Mouse (Mus musculus): Measurements from ENCODE around the gene Raver2. TPM values are rescaled to one million over a fixed set of nuclear protein-coding genes. Genes with fewer than 3 reads are reported as not detected.

Gene Raver2
- total RNA-seq, 2 experiments from 2014 or later: 56.8 to 58.8 TPM

DNA sequence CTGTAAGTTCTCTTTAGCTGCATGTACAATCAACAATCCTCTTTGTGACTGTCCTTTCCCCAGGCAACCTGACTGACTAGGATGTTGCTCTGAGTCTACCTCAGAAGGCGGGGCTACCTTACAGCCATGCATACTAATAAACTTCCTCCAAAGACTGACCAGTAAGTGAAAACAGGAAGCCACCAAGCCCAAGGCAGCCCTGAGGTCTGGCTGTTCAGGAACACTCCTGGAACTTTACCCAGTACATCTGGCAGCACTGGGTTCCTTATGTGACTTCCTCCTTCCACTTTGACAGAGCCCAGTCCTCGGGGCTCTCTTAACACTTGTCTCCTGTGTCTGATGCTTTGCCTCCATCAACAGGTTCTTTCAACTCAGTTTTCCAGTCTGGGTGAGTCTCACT is 104.0 kb downstream of the Raver2 start:
- DNase-seq (ENCODE audit: low spot score in 2 of 2): no peak

DNA sequence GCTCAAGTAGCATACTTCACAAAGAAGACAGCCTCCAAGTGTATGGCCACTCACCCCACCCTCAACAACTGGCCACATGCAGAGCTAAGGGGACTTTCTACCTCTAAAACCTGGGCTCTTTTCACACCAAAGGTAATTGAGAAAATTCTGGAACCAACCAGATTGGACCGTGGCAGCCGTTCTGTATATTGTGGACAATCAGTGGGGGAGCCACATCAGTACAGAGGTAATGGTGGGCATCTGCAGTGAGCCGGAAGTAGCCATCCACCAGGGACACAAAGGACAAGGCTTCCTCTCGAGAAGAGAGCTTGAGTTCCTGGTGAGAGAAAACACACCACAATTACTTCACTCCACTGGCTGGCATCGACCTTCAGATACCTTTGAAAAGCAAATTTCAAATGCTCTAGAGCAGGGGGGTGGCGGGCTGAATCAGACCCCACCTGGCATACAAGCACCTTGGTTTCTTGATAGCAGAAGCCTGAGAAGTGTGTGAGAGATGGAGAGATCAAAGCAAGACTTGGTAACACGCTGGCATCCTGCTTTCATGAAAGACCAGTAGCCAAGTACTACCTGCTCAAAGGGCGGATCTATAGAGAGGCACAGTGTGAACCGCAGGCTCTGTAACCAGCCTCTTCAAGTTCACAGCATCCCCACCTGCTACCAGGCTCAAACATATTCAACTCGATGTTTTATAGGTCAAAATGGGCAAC is 106.3 kb downstream of the Raver2 start:
- no peak for DNase-seq (ENCODE audit: low spot score in 2 of 2)

DNA sequence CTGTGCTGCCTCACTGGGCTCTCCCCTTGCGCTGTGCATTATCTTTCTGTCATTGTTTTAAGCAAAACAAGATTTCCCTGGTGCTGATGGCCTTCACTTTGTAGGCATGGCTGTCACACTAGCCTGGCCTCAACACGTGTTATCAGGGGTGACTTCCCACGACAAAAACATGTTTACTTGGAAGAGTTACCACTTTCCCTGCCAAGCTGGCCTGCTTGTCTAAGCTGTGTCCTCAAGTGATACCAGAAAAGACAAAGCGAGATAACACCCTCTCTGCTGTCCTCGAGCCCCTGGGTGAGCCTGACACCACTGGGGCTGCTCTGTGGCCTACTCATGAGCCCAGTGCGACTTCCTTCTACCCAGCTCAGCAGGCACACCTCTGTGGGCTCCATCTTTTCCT is 107.3 kb downstream of the Raver2 start:
- DNase-seq (ENCODE audit: low spot score in 2 of 2): no peak

DNA sequence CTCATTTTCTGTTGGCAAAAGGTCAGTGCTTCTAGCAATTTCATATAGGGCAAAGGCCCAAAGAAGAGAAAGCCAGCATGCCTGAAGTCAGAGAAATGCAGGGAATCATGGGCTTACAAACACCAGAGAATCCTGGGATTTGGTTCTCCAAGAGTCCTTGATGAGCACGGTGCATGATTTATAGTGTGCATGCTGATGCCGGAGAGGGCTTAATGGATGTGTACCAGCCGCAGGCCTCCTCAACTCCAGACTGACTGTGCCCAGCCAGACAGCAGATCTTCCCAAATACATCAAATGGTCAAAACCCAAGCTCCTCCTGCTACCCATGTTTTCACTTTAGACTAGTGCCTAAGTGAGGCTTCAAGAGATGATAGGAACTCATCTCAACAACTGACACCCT is 109.0 kb downstream of the Raver2 start:
- DNase-seq (ENCODE audit: low spot score in 2 of 2): no peak

DNA sequence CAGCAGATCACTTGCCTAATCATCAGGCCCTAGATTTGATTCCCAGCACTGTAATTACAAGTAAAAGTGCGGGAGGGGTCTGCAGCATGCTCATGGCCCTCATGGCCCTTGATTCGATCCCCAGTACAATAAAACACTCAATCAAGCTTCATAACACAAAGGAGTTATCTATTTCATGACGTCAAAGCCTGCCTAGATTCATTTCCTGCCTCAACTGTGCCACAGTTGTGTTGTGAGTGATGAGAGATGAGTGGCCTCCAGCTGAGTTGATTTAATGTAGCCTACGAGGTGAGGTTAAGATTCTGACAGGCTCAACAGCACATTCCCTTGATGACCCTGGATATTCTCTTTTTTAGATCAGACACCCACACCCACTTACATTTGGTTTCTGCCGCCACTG is 110.3 kb downstream of the Raver2 start:
- no peak for DNase-seq (ENCODE audit: low spot score in 2 of 2)

DNA sequence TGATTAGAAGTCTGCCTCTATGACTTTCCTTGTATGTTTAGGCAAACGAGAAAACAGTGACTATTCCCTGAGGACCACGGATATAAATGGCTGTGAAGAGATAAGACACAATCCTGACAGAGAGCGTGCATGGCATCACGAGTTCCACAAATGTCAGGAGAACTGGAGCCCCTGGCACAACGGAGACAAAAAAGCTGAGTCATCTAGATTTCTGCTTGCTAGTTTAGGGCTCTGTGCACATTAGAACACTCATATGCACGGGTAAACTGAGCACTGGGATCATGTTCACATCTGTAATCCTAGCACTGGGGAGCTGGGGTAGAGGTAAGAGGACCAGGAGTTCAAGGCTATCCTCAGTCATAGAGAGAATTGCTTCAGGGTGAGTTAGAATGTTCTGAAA is 111.1 kb downstream of the Raver2 start:
- DNase-seq (ENCODE audit: low spot score in 2 of 2): no peak

DNA sequence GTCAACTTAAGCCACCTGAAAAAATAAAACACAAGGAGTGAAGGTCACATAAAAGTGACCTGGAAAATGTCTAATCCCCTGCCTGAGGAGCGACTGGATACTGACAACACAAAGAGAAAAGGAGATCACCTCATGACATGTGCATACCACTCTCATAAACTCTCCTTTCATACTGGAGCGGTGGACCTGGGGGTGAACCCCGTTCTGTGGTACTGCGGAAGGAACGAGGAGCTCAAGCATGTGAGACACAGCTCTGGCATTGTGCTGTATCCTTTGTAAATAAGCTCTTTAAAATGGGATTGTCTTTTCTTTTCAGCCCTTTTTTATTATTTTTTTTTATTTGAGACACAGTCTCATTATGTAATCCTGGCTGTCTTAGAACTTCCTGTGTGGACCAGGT is 111.9 kb downstream of the Raver2 start:
- DNase-seq (ENCODE audit: low spot score in 2 of 2): no peak

DNA sequence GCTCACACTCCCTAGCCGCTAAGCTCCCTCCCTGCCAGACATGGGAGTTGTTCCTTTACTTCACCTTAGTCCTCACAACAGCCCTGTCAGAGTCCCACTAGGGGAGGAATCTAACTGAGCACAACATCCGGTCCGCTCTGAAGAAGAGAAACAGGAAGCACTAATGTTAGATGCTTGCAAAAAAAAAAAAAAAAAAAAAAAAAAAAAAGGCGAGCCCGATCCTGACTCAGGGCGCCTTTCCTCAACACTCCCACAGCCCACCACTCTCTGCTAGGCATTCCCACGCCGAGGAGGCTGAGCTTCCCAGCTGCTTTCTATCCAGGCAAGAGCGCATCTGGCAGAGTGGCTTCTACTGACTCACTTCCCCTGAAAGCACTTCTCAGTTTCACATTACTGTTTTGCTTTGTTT is 113.8 kb downstream of the Raver2 start:
- DNase-seq (ENCODE audit: low spot score in 2 of 2): no peak

DNA sequence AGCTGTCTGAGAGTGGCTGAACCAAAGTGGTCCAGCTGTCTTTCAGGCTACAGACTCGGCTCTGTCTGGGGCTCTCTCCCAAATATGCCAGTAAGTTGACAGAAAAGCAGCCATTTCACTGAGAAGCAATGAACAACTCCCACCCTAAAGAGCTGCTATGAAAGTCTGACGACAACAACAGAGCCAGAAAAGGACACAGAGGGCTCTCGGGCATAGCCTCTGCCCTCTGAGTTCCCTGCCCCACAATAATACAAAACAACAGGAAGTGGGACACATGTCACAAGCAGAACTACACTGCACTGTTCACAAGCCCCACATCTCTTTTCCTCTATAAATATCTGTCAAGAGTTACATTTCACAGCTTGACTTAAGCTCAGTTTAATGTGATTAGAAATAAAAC is 116.4 kb downstream of the Raver2 start:
- DNase-seq (ENCODE audit: low spot score in 2 of 2): no peak

DNA sequence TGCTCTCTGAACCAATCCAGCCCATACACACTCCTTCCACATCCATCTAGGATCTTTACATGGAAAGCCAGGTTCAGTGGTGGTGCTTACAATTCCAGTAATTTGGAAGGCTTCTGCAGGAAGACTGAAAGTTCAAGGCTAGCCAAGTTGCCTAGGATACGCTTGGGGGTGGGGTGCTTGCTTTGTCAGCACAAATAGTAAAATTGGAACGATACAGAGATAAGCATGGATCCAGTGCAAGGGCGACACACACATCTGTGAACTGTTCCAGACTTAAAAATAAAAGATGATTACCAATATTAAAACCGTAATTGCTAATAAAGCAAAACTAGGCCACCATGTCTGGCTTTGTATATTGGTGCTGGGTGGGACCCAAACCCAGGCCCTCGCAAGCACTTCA is 117.8 kb downstream of the Raver2 start:
- no peak for DNase-seq (ENCODE audit: low spot score in 2 of 2)

DNA sequence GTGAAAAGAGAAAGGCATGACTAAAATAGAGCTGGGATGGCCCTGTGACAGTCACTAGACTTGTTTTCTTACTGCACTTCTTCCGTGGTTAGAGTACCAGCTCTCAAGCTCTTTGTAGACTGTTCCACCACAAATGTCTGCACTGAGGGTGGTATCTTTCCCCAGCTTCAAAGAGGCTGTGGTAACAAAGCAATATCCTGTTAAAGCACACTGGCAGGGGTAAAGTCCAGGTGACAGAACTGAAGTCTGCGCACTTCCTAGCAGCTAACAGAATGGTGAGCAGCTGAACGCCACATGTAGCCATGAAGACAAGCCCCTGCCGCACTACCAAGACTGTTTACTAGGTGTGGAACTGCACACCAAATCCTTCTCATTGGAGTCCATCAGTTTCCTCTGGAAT is 118.6 kb downstream of the Raver2 start:
- no peak for DNase-seq (ENCODE audit: low spot score in 2 of 2)

DNA sequence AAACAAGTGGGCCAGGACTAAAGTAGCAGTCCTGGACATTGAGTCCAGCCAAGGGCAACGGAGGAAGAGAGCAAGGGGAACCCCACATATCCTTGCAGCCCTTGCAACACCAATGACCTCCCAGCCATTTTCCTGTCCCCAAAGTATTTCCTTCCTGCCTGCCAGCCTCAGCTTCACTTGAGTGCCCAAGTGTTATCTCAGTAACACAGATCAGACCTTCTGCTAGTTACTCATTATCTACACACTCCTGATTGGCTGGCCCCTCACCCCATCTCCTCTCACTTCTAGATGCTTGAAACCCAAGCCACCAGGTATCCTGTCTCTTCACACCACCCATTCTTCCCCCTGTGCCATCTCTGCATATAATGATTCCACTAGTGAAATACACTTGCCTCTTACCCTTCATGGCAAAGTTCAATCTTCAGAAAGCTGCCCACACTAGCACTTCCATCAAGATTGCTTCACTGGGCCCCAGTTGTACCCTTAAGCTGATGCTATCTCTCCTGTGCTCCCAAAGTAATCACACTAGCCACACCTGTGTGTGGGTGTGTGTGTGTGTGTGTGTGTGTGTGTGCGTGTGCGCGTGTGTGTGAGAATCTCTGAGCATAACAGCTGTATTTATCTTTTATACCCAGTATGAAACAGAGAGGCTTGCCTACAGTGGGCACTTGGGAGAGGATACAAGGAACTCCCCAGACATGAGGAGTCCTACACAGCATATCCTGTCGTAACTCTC is 123.6 kb downstream of the Raver2 start:
- DNase-seq (ENCODE audit: low spot score in 2 of 2): no peak

DNA sequence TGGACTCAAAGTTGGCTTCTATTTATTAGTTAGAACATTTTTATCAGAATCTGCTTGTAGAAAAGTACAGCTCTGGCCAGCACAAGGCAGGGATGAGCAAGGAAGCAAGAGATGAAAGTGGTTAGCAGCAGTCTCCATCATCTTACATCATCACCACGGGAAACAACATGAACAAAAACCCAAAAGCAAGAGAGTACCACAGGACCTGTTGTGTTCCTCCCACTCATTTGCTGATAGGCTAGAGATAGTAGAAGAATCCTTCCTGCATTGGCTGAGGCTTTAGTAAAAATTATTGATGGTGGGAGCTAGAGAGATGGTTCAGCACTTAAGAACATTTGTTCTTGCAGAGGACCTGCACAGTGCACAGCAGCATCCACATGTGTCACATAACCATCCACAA is 125.4 kb downstream of the Raver2 start:
- no peak for DNase-seq (ENCODE audit: low spot score in 2 of 2)

DNA sequence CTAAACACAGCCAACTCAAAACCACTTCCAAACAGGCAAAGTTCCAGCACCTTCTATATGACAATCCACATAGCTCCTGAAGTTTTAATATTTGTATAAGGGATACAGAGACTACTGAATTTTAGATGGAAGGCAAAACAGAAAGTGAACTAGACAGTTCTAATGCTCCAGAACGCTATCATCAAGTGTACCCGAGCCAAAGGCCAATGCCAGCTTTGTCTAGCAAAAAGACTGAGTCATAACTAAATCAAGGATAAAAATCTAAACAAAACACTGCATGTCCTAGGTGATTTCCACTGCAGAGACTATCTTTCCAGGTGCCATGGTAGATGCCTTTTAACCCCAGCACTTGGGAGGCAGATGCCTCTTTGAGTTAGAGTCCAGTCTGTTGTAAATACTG is 127.6 kb downstream of the Raver2 start:
- DNase-seq (ENCODE audit: low spot score in 2 of 2): no peak

DNA sequence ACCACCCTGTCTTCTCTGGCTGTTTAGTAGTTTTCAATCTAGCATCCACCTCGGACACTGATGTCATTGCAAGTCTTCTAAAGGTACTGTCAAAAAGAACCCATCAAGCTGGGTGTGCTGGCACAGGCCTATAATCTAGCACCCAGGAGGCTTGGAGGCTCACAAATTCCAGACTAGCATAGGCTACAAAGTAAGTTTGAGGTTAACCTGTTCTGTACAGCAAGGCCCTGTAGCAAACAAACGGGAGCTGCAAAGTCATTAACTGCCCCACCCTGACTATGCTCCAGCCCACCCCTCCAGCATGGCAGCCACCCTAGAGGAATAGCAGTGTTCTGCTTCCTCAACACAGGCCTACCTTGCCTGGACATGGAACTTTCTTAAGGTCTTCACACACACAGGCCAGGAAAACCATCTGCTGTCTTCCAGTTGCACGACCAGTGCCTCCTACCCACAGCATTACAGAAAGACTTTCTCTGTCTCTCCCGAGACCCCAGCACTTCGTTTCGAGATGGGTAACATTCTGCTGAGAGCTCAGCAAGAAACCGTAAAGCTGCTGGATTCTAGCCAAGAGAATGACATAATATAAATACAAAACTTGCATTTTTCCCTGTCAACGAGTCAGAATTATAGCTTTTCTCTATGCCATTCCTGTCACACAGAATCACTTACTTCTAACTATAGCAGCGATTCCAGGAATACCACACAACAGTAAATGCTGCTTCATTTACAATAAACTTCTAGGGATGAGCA is 128.8 kb downstream of the Raver2 start:
- no peak for DNase-seq (ENCODE audit: low spot score in 2 of 2)

DNA sequence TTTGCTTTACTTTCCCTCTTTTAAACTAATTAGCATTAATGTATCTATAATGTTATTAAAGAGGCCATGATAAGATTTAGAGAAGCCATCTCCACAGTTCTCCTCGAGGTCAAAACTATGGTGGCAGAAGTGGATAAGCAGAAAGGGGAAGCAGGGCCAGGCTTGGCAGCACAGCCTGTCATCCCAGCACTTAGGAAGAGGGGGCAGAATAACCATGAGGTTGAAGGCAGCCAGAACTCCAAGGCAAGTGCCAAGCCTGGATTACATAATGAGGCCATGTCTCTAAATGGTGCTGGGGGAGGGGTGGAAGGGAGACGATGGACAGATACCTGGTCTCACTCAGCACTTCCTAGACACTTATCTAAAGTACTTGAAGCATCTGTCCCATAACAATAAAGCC is 129.6 kb downstream of the Raver2 start:
- peak; percentile 53 to 55 for DNase-seq (ENCODE audit: low spot score in 2 of 2)

DNA sequence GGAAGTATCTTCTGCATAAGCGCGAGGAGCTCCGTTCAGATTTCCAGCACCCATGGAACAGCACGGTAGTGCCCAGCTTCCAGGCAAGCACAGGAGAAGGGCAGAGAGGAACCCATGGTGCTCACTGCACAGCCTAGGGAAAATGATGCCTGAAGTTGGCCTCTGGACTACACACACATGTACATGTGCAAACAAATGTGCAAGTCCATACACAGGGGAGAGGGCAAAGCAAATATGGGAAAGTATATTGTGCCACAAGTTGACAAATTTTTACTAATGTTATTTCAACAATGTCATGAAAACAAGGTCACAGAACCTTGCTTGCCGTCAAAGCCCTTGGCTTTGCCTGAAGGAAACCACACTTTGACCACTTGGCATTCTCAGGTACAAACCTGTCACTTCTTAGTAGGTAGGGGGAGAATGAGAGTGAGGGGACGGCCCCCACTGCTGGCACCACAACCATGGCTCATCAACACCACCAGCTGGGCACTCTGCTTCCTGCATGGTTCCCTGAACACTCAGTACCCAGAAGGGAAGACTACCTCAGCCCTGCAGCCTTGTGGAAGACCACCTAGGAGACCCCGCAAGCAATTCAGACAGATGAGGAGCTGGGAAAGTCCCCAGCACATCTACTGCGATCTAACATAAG is 130.8 kb downstream of the Raver2 start:
- DNase-seq (ENCODE audit: low spot score in 2 of 2): no peak

Other genes with a start within 250 kb of the Raver2 start
- not detected for gene Gm10577, start 48.3 kb upstream of the Raver2 start, total RNA-seq (2021)
- gene Jak1, start 196.3 kb downstream of the Raver2 start, total RNA-seq (2021): 100 to 1,000 TPM; 110 TPM